Mouse (Mus musculus): ENCODE results near the gene Emilin2.

Gene Emilin2

GRCm38 (mm10) chr17:71234041-71234594 is 77.7 kb downstream of the Emilin2 start:
- no peak for DNase-seq (ENCODE audit: low read depth, low spot score)

- DNase-seq (ENCODE audit: low read depth, low spot score), result no peak
Measured at GRCm38 (mm10) chr17:71233210-71233609, 78.6 kb downstream of the Emilin2 start.

- no peak for DNase-seq (ENCODE audit: low read depth, low spot score)
Measured at GRCm38 (mm10) chr17:71231998-71232397, 79.8 kb downstream of the Emilin2 start.

- no peak for DNase-seq (ENCODE audit: low read depth, low spot score)
Measured at GRCm38 (mm10) chr17:71230108-71230709, 81.6 kb downstream of the Emilin2 start.

- DNase-seq (ENCODE audit: low read depth, low spot score), result no peak
Measured at GRCm38 (mm10) chr17:71228651-71229050, 83.1 kb downstream of the Emilin2 start.

- no peak for DNase-seq (ENCODE audit: low read depth, low spot score)
Measured at GRCm38 (mm10) chr17:71227128-71227895, 84.5 kb downstream of the Emilin2 start.

- DNase-seq (ENCODE audit: low read depth, low spot score), result peak; percentile 68
Measured at GRCm38 (mm10) chr17:71225091-71225490, 86.7 kb downstream of the Emilin2 start.

GRCm38 (mm10) chr17:71224521-71224920 is 87.3 kb downstream of the Emilin2 start:
- DNase-seq (ENCODE audit: low read depth, low spot score), result peak; percentile 78

GRCm38 (mm10) chr17:71223676-71224075 is 88.1 kb downstream of the Emilin2 start:
- DNase-seq (ENCODE audit: low read depth, low spot score), result peak; percentile 53

- peak; percentile 64 for DNase-seq (ENCODE audit: low read depth, low spot score)
Measured at GRCm38 (mm10) chr17:71221383-71221782, 90.4 kb downstream of the Emilin2 start.

GRCm38 (mm10) chr17:71217111-71217685 is 94.6 kb downstream of the Emilin2 start:
- no peak for DNase-seq (ENCODE audit: low read depth, low spot score)

GRCm38 (mm10) chr17:71216263-71216662 is 95.5 kb downstream of the Emilin2 start:
- peak; percentile 53 for DNase-seq (ENCODE audit: low read depth, low spot score)

GRCm38 (mm10) chr17:71215241-71215839 is 96.4 kb downstream of the Emilin2 start:
- DNase-seq (ENCODE audit: low read depth, low spot score), result peak; percentile 89

- DNase-seq (ENCODE audit: low read depth, low spot score), result peak; percentile 81
Measured at GRCm38 (mm10) chr17:71214514-71215240, 97.1 kb downstream of the Emilin2 start.

- DNase-seq (ENCODE audit: low read depth, low spot score), result peak; percentile 53
Measured at GRCm38 (mm10) chr17:71213666-71214065, 98.1 kb downstream of the Emilin2 start.

- DNase-seq (ENCODE audit: low read depth, low spot score), result no peak
Measured at GRCm38 (mm10) chr17:71211962-71212646, 99.7 kb downstream of the Emilin2 start.

GRCm38 (mm10) chr17:71209936-71210335 is 101.8 kb downstream of the Emilin2 start:
- no peak for DNase-seq (ENCODE audit: low read depth, low spot score)

- no peak for DNase-seq (ENCODE audit: low read depth, low spot score)
Measured at GRCm38 (mm10) chr17:71208921-71209320, 102.9 kb downstream of the Emilin2 start.

- no peak for DNase-seq (ENCODE audit: low read depth, low spot score)
Measured at GRCm38 (mm10) chr17:71208376-71208775, 103.4 kb downstream of the Emilin2 start.

- DNase-seq (ENCODE audit: low read depth, low spot score), result no peak
Measured at GRCm38 (mm10) chr17:71207268-71207667, 104.5 kb downstream of the Emilin2 start.

All from A20 (cell line).